Mouse (Mus musculus) colon, adult 2 months (tissue): ENCODE data around the gene Irf3. TPM values are rescaled to one million over a fixed set of nuclear protein-coding genes. Genes with fewer than 3 reads are reported as not detected.

Source experiments
- polyA plus RNA-seq: library from polyadenylated mRNA; depleted of rRNA; stranded (reverse); fragments of >200 nt; gene quantifications from 2 replicates; pipeline ENCODE4 v1.2.3, GENCODE M21; 2012; rRNA removed

Irf3 gene
- polyA plus RNA-seq = 114 and 134 TPM in 2 replicates

DNA sequence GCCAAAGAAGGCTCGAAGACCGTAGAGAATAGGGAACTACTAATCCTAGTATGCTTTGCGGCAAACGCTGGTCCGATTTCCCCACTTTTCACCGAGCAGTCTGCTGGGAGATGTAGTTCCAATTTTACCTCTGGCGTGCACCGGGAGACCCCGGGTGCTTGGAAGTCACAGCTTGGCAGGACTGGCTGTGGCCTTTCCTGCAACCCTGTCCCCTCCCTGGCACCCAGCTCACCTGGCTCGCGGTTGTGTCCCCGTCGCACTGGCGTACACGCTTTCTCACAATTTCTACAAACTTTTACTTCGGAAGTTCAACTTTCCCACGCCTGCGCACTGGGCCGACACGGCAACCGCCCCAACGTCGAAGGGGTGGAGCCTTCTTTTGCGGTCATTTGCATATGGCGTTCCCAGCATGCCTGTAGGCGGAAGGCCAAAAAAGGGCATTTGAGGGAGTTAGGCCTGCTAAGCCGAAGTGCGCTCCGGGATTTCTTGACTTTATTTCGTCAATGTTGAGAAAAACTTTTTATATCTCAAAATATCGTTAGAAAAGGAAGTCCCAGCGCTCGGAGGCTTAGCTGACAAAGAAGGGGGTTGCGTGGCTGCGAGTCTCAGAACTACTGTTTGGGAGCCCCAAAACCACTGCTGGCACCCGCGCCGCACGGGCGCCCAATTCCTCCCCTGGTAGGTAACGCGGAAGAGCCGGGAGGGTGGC is at the start of gene Irf3:
TSS of gene Irf3 (plus strand) at position 418 of the 709 bp plus-strand sequence.

DNA sequence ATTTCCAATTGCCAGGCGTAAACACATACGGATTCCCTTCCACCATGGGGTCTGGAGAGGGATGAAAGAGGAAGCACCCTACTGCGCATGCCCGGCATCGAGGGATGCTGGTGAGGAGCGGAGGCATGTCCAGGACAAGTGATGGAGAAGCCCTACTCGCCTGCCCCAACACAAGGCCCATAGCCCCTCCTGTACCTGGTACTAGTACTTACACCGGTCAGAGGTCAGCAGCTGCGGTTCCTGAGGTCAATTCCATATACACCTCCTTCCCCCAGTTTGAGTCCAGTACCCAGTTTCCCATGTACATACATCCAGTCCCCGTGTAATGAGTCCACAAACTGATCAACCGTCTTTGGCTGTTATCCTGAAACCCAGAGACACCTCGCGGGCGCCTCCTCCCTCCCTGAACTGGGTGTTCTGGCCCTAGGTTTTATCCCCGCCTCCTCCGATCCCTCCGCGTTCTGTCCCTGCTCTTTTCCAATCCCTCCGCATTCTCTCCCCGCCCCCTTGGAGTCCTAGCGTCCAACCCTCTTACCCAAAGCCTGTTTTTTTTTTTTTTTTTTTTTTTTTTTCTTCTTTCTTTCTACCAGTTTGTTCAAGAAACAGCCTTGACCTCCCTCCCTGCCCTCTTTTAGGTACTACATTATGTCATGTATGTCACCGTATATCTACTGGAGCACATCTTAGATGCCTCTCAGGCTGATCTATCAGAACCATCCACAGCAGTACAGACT is 22.9 kb upstream of the Irf3 start, which contains the start of gene Cpt1c:
TSS of gene Cpt1c (minus strand) at position 469 of the 734 bp plus-strand sequence.

DNA sequence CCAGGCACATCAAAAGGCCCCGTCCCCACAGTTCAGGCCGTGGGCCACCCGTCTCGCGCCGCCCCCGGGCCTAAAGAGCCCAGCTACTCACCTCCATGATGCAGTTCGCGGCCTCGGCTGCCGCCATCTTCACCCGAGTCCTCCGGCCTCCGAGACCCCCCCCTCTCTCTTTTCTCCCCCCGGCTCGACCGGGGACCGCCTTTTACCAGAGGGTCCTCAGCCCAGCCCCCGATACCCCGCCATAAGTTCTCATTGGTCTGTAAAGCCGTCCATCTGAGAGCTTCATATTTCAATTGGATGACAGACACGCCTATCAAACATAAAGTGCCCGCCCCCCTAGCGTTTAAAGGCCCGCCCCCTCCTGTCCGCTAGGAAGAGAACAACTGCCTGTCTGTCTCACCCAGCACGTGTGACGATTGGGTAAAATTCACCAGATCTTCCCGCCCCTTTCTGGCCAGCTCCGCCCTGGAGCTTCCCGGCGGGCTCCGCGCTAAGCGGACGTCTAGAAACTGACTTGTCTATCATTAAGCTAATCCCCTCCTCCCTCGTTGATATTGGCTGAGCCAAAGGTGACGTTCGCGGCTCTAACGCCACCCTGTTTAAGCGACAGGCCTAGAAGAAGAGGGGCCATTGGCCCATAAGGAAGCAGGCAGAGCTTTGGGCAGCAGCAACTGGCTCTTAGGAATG is 11.1 kb upstream of the Irf3 start, which contains the start of gene Prmt1:
TSS of gene Prmt1 (minus strand) at position 377 of the 687 bp plus-strand sequence.

DNA sequence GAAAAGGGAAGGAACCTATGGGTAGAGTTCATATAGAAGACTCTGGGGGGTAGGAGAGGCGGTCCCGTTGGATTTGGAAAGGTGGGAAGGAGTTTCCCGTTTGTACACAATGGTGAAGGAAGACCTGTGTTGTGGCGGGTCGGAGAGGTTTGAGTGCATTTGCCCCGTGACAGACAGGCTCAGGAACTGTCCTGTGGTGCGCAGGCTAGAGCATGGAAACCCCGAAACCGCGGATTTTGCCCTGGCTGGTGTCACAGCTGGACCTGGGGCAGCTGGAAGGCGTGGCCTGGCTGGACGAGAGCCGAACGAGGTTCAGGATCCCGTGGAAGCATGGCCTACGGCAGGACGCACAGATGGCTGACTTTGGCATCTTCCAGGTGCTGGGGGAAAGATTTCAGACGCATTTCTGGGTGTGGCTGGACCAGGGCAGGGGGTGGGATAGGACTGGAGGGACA is 1.1 kb downstream of the Irf3 start, which contains the start of gene Bcl2l12:
TSS of gene Bcl2l12 (minus strand) at position 212 of the 455 bp plus-strand sequence.

GRCm38 (mm10) chr7:45015957-45016612 is 18.6 kb downstream of the Irf3 start, which contains the start of gene Scaf1:
Scaf1 (minus strand) TSS chr7:45016363.

DNA sequence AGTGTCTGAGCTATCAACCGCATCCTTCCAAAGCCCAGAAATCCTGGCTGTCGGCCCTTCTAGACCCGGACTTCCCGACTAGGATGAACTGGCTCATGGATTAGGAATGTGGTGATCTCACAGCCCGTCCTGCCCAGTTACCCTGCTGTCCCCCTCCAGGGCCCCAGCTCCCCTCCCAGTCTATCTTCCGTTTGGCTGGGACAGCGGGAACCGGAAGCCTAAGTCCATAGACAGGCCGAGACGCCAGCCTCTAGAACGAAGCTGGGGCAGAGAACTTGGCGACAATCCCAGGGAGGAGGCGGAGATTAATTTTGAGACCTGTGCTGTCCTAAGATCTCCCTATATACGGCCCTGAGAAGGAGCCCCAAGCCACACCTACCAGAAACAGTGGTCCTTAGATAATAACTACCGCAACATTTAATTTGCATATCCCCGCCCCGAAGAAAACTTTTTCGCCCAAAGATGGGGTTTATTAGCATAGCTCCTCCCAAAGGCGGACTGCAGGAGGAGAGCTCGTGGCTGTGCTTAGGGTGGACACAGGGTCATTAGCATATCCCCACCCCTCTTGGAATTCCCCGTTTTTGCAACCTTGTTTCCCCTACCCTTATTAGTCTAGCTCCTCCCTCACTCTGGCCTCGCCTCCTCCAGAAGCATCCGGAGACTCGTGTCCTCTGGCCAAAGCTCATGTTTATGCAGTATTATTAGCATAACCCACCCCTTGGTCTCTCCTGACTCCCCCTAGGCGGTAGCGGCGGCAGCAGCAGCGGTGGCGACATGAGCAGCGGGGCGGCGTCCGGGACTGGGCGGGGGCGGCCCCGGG is 20.0 kb downstream of the Irf3 start, which contains the start of gene Rras:
TSS of gene Rras (plus strand) at position 720 of the 820 bp plus-strand sequence.

Other genes with a start within 250 kb of the Irf3 start
- 44.8 and 45.6 TPM in 2 replicates for gene Vrk3, start 249.2 kb upstream of the Irf3 start, polyA plus RNA-seq
- gene Zfp473, start 246.6 kb upstream of the Irf3 start, polyA plus RNA-seq = 0.19 and 0.26 TPM in 2 replicates
- 61.5 and 65.7 TPM in 2 replicates for gene Nup62, start 181.6 kb upstream of the Irf3 start, polyA plus RNA-seq
- gene Il4i1, start 181.3 kb upstream of the Irf3 start, polyA plus RNA-seq = 7.8 and 10.3 TPM in 2 replicates
- gene Atf5, start 181.0 kb upstream of the Irf3 start, polyA plus RNA-seq = 85.4 and 120 TPM in 2 replicates
- gene Akt1s1, start 148.7 kb upstream of the Irf3 start, polyA plus RNA-seq = 188 and 210 TPM in 2 replicates
- 71.5 and 99.3 TPM in 2 replicates for gene Tbc1d17, start 148.6 kb upstream of the Irf3 start, polyA plus RNA-seq
- 53.4 and 64.9 TPM in 2 replicates for gene Pnkp, start 140.5 kb upstream of the Irf3 start, polyA plus RNA-seq
- 241 and 272 TPM in 2 replicates for gene Ptov1, start 127.9 kb upstream of the Irf3 start, polyA plus RNA-seq
- gene Med25, start 104.9 kb upstream of the Irf3 start, polyA plus RNA-seq = 304 and 344 TPM in 2 replicates
- 59.1 and 65.3 TPM in 2 replicates for gene Fuz, start 101.6 kb upstream of the Irf3 start, polyA plus RNA-seq
- 94.2 and 104 TPM in 2 replicates for gene Ap2a1, start 68.2 kb upstream of the Irf3 start, polyA plus RNA-seq
- not detected in 2 replicates for gene Tsks, start 54.4 kb upstream of the Irf3 start, polyA plus RNA-seq
- gene Cpt1c, start 22.8 kb upstream of the Irf3 start, polyA plus RNA-seq = 14.6 and 20.4 TPM in 2 replicates
- 75.9 and 81.7 TPM in 2 replicates for gene Prmt1, start 11.1 kb upstream of the Irf3 start, polyA plus RNA-seq
- gene Bcl2l12, start 1.1 kb downstream of the Irf3 start, polyA plus RNA-seq = 32.2 and 35.0 TPM in 2 replicates
- 82.6 and 102 TPM in 2 replicates for gene Scaf1, start 18.7 kb downstream of the Irf3 start, polyA plus RNA-seq
- 123 and 160 TPM in 2 replicates for gene Rras, start 20.3 kb downstream of the Irf3 start, polyA plus RNA-seq
- gene Prr12, start 55.2 kb downstream of the Irf3 start, polyA plus RNA-seq = 7.7 and 10.0 TPM in 2 replicates
- 98.1 and 100 TPM in 2 replicates for gene Nosip, start 64.8 kb downstream of the Irf3 start, polyA plus RNA-seq
- gene Prrg2, start 65.0 kb downstream of the Irf3 start, polyA plus RNA-seq = 140 and 174 TPM in 2 replicates
- 118 and 163 TPM in 2 replicates for gene Rcn3, start 94.6 kb downstream of the Irf3 start, polyA plus RNA-seq
- gene Fcgrt, start 106.2 kb downstream of the Irf3 start, polyA plus RNA-seq = 83.0 and 96.0 TPM in 2 replicates
- 149 and 231 TPM in 2 replicates for gene Rps11, start 126.8 kb downstream of the Irf3 start, polyA plus RNA-seq
- gene Rpl13a, start 131.1 kb downstream of the Irf3 start, polyA plus RNA-seq = 1,458 and 1,702 TPM in 2 replicates
- gene Gm45713, start 138.6 kb downstream of the Irf3 start, polyA plus RNA-seq = 0.47 and 0.50 TPM in 2 replicates
- 43.2 and 54.5 TPM in 2 replicates for gene Flt3l, start 138.8 kb downstream of the Irf3 start, polyA plus RNA-seq
- 54.6 and 63.2 TPM in 2 replicates for gene Pih1d1, start 156.7 kb downstream of the Irf3 start, polyA plus RNA-seq
- 107 and 124 TPM in 2 replicates for gene Aldh16a1, start 156.9 kb downstream of the Irf3 start, polyA plus RNA-seq
- gene Slc17a7, start 166.3 kb downstream of the Irf3 start, polyA plus RNA-seq = 0.09 and 0.20 TPM in 2 replicates
- not detected in 2 replicates for gene Gfy, start 181.9 kb downstream of the Irf3 start, polyA plus RNA-seq
- gene Pth2, start 183.3 kb downstream of the Irf3 start, polyA plus RNA-seq = not detected in 2 replicates
- 0.05 TPM in 1 of 2 replicates, not detected in the other for gene Ccdc155, start 207.2 kb downstream of the Irf3 start, polyA plus RNA-seq
- 1.3 and 2.3 TPM in 2 replicates for gene Dkkl1, start 214.5 kb downstream of the Irf3 start, polyA plus RNA-seq
- gene Tead2, start 218.1 kb downstream of the Irf3 start, polyA plus RNA-seq = 10.7 and 13.9 TPM in 2 replicates
- 34.3 and 38.4 TPM in 2 replicates for gene Cd37, start 241.5 kb downstream of the Irf3 start, polyA plus RNA-seq
- not detected in 2 replicates for gene Slc6a16, start 243.4 kb downstream of the Irf3 start, polyA plus RNA-seq